Mouse (Mus musculus) embryo, embryonic 10 days (tissue): ENCODE results near the gene Ddx3y.

Source experiments
- DNase-seq: peaks from one replicate; pipeline ENCODE4 v3.0.0-alpha.2; 2015; ENCODE audit warnings: low spot score

The Ddx3y gene

DNA sequence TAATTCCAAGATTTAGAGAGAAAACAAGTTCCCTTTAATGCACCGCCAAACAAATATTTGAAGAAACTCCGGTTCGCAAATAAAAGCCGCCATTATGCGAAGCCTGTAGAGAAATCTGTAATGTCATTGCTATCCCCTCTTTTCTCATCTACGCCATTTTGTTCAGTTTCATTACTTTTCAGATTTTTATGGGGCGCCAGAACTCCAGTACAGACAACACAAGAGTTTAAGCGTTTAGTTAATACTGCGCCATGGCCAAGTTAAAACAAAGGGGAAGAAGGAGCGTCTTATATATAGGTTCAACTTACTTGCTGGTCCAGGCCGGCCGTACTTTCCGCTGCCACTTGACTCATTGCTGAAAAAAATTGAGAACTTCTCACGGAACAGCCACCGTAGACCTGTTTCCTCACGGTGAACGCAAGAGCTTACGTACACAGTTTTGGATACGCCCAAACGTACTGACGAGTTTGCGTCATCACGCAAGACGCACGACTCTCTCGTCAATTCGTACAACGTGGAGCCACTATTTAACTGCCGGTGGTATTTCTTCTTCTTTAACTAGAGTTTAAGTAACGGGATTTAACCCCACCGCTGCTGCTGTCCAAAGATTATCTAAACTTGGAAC is at the start of gene Ddx3y:
Ddx3y (minus strand) TSS at position 459 of the 625 bp plus-strand sequence.
- DNase-seq = peak; percentile 91

DNA sequence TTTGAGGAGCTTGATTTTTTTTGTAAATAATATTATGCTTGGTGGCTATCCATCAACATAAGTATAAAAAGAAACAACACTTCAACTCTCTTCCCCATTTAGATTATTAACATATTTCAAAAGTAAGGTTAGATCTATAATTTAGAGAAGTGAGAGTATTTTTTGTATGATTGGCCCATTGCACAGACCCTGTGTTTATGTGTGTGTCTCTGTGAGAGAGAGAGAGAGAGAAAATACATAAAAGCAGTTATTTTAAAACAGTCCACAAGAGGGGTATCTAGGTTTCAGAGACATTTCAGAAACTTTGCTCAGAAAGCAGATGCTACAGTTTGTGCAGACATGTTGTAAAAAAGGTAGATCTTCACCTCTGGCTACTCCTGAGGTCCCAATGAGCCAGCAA is 7.3 kb upstream of the Ddx3y start:
- no peak for DNase-seq

DNA sequence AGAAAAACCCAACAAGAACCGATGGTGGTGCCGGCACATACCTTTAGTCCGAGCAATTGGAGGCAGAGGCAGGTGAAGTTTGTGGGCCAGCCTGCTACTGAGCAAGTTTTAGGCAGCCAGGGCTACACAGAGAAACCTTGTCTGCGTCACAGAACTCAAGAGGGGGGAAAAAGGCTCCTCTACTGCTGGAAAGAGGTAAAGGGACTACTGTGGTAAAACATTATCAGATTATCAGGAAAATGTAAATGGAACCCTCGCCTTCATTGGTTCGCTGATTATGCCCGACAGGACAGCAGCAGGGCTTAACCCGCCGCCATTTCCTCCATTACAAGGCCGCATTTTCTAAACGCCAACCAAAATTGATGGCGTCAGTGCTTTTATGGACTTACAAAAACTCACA is 694 bp downstream of the Ddx3y start:
- DNase-seq = peak; percentile 4

DNA sequence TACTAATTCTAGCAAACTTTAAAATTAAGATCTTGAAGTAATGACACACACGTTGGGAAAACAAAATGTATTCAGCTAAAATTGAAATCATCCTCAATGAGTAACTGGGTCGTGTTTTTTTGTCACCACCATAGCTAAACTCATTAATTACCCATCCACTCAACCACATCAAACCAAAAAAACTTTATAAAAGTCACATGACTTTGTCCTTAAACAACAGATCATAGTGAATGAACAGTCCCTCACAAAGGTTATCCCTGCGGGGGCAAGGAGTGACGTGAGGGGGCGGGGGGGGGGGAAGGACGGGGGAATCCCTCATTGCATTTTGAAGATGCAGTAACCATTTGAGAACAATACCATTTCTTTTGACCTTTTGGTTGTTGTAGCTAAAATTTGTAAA is 40.3 kb downstream of the Ddx3y start:
- DNase-seq = no peak

DNA sequence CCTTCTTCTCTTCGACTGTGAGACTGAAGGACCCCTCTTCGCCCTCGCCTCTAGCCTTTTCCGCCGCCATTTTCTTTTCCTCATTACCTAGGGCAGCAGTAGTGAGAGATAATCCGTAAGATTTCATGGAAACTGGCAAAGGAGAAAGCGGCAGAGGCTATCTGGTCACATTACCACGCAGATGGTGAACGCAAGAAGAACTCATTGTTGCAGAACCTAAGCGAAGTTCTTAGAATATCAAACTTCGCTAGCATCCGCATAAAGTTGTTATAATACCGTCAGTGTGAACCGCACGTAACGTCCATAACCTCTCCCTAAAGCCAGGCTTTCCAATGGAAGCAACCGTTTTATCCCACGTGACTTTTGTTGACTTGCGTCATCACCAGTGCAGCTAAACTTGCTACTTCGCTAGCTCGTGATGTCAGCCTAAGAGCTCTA is 41.0 kb downstream of the Ddx3y start, which contains the start of gene Uty:
Uty (minus strand) TSS at position 334 of the 438 bp plus-strand sequence.
- DNase-seq = peak; percentile 81

DNA sequence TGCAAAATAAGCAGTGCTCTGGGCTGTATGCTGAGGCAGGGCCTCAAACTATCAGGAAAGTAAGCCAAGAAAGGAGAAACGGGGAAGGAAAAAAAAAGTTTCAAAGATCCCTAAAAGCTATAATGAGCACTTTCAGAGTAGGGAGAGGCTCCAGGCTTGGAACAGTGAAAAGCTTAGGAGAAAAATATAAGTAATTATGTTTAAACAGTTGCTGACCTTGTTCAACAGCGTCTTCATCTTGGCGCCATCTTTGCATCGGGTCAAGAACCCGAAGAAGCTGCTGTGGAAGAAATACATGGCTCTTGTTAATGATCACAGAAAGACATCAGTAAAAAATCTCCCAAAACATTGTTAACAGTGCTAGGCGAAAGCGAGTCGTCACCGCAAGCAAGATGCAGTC is 41.5 kb downstream of the Ddx3y start:
- DNase-seq = peak; percentile 6

DNA sequence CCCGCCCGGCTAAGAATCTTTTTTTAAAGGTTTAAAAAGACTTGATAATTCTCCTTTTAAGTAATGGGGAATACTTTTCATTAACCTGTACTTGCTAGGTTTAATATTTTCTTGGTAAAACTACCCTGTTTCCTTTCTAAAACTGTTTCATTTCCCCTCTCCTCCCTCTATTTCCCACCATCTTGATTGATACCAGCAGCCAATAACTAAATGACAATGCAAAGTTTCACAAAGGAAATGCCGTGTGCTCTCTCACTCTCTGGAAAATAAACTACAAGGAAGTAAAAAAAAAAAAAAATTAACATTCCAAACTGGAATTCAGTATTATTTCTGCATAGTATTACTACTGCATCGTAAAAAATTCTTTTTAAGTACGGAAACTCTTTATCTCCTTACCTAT is 42.0 kb downstream of the Ddx3y start:
- no peak for DNase-seq

DNA sequence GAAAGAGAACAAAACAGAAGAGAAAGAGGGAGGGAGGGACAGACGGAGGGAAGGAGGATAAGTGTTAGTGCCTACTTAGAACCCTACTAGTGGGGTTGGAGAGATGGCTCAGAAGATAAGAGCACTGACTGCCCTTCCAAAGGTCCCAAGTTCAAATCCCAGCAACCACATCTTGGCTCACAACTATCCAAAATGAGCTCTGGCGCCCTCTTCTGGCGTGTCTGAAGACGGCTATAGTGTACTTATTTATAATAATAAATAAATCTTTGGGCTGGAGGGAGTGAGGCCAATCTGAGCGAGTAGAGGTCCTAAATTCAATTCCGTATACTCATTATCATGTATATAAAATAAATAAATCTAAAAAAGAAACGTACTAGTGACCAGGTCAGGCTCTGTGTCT is 66.4 kb downstream of the Ddx3y start:
- no peak for DNase-seq
